Mouse (Mus musculus) forebrain, embryonic 12.5 days (tissue): ENCODE results near the gene Vps13d. TPM values are rescaled to one million over a fixed set of nuclear protein-coding genes. Genes with fewer than 3 reads are reported as not detected.

Experiments used
- ATAC-seq: fragments of 200-750 bp; cut with Nextera tagmentation; 2 replicates; pipeline ENCODE4 v1.8.0; 2017; ENCODE audit warnings: moderate TSS enrichment; ENCODE audit not compliant: low FRiP score
- H3K27ac ChIP-seq: fragments of 300-500 bp; sonication (generic); 2 replicates; pipeline ENCODE4 v1.5.1; 2016; ENCODE audit warnings: mild to moderate bottlenecking
- H3K27me3 ChIP-seq: fragments of 300-500 bp; sonication (generic); 2 replicates; pipeline ENCODE4 v1.6.1; 2016; ENCODE audit warnings: mild to moderate bottlenecking
- H3K36me3 ChIP-seq: fragments of 300-500 bp; sonication (generic); replicated peaks from 2 replicates; pipeline ENCODE4 v1.6.1; 2016; ENCODE audit warnings: mild to moderate bottlenecking
- H3K4me1 ChIP-seq: fragments of 300-500 bp; sonication (generic); 2 replicates; pipeline ENCODE4 v1.6.1; 2016
- H3K4me2 ChIP-seq: fragments of 300-500 bp; sonication (generic); 2 replicates; pipeline ENCODE4 v1.6.1; 2016; ENCODE audit warnings: mild to moderate bottlenecking, moderate library complexity
- H3K4me3 ChIP-seq: fragments of 300-500 bp; sonication (generic); replicated peaks from 2 replicates; pipeline ENCODE4 v1.5.1; 2016; ENCODE audit warnings: mild to moderate bottlenecking
- H3K9ac ChIP-seq: fragments of 300-500 bp; sonication (generic); 2 replicates; pipeline ENCODE4 v1.6.1; 2016; ENCODE audit warnings: mild to moderate bottlenecking
- H3K9me3 ChIP-seq: fragments of 300-500 bp; sonication (generic); 2 replicates; pipeline ENCODE4 v1.6.1; 2016
- WGBS: fragments of 180-500 bp; shearing (Covaris S2); methylation state at CpG from one replicate; pipeline ENCODE4 v1.1.7; 2016; 5-methylcytosine and 5-hydroxymethylcytosine counted together
- polyA plus RNA-seq: library from polyadenylated mRNA; unstranded; fragments of >200 nt; fragmentation: Nextera tagmentation; extraction: Ambion mirVana; gene quantifications from 2 replicates; pipeline ENCODE4 v1.2.1, GENCODE M21; 2016

The Vps13d gene
- polyA plus RNA-seq, 1 experiment from 2014 or later = 5.7 TPM

DNA sequence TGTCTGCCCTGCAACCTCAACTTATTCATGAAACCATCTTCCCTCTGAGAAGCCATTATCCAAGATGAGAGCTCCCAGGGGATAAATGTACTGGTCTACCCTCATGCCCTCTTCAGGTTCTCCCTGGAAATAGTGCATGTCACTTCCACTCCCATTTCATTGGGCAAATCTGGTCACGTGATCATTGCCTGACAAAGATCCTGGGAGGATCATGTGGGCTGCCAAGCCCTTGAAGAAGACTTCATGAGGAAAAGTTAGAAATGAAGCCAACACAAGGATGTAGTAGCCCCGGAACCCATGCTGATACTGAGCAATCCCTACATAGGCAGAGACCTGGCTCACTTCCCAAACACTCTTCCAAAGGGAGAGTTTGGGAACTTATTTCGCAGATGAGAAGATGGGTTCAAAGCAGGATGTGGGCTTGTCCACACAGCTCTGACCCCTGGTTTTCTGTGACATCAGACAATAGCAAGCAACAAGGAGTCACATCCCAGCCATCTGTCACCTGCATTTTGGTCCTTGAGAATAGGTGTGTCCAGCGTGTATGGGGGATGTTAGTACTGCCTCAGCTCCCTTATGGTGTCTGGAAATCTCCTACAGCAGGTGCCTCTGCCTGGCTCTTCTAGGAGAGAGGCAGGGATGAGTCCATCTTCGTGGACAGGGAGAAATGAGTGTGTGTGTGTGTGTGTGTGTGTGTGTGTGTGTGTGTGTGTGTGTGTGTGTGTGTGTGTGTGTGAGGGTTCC is 265.9 kb downstream of the Vps13d start:
- no peaks in the 10 kb centered on the region for H3K27me3 ChIP-seq
- no peaks in the 10 kb centered on the region for H3K9me3 ChIP-seq
- no peak overlapping the region for H3K4me2 ChIP-seq
- no peaks in the 10 kb centered on the region for H3K4me1 ChIP-seq
- no peak overlapping the region for H3K27ac ChIP-seq
- no peaks in the 10 kb centered on the region for H3K36me3 ChIP-seq
- H3K9ac ChIP-seq = no peak overlapping the region
- no peak overlapping the region for H3K4me3 ChIP-seq
- 85% methylated on average over 5 of the region's 5 CpGs for WGBS
- ATAC-seq = no peak

Other genes starting within 250 kb of the Vps13d start
- gene Tnfrsf1b, start 51.9 kb upstream of the Vps13d start, polyA plus RNA-seq = 1.3 and 1.6 TPM in 2 replicates
- gene Tnfrsf8, start 120.2 kb upstream of the Vps13d start, polyA plus RNA-seq = 0.10 and 0.21 TPM in 2 replicates